Mouse (Mus musculus): ENCODE results near the gene Olfr656. TPM values are rescaled to one million over a fixed set of nuclear protein-coding genes. Genes with fewer than 3 reads are reported as not detected.

Gene Olfr656
- polyA plus RNA-seq, 1 experiment from 2014 or later, result 0.09 TPM

Other genes with a start within 250 kb of the Olfr656 start
- gene Trim30b, start 244.1 kb upstream of the Olfr656 start, polyA plus RNA-seq (2016; fragmentation: Nextera tagmentation; extraction: Ambion mirVana), result not detected in 2 replicates
- gene Trim30c, start 213.1 kb upstream of the Olfr656 start, polyA plus RNA-seq (2016; fragmentation: Nextera tagmentation; extraction: Ambion mirVana), result 0.11 TPM in 1 of 2 replicates, not detected in the other
- 0.26 and 0.37 TPM in 2 replicates for gene Trim30a, start 148.8 kb upstream of the Olfr656 start, polyA plus RNA-seq (2016; fragmentation: Nextera tagmentation; extraction: Ambion mirVana)
- gene Trim30d, start 106.1 kb upstream of the Olfr656 start, polyA plus RNA-seq (2016; fragmentation: Nextera tagmentation; extraction: Ambion mirVana), result 0.11 TPM in 1 of 2 replicates, not detected in the other
- not detected in 2 replicates for gene Olfr651, start 63.8 kb upstream of the Olfr656 start, polyA plus RNA-seq (2016; fragmentation: Nextera tagmentation; extraction: Ambion mirVana)
- gene Olfr652, start 53.1 kb upstream of the Olfr656 start, polyA plus RNA-seq (2016; fragmentation: Nextera tagmentation; extraction: Ambion mirVana), result not detected in 2 replicates
- gene Olfr653, start 36.6 kb upstream of the Olfr656 start, polyA plus RNA-seq (2016; fragmentation: Nextera tagmentation; extraction: Ambion mirVana), result not detected in 2 replicates
- gene Olfr654, start 26.9 kb upstream of the Olfr656 start, polyA plus RNA-seq (2016; fragmentation: Nextera tagmentation; extraction: Ambion mirVana), result not detected in 2 replicates
- gene Olfr655, start 12.2 kb upstream of the Olfr656 start, polyA plus RNA-seq (2016; fragmentation: Nextera tagmentation; extraction: Ambion mirVana), result not detected in 2 replicates
- not detected in 2 replicates for gene Olfr657, start 10.8 kb downstream of the Olfr656 start, polyA plus RNA-seq (2016; fragmentation: Nextera tagmentation; extraction: Ambion mirVana)
- gene Olfr658, start 33.4 kb downstream of the Olfr656 start, polyA plus RNA-seq (2016; fragmentation: Nextera tagmentation; extraction: Ambion mirVana), result 0.06 and 0.07 TPM in 2 replicates
- gene Olfr659, start 52.8 kb downstream of the Olfr656 start, polyA plus RNA-seq (2016; fragmentation: Nextera tagmentation; extraction: Ambion mirVana), result not detected in 2 replicates
- gene Olfr661, start 72.5 kb downstream of the Olfr656 start, polyA plus RNA-seq (2016; fragmentation: Nextera tagmentation; extraction: Ambion mirVana), result not detected in 2 replicates
- not detected in 2 replicates for gene Usp17le, start 163.5 kb downstream of the Olfr656 start, polyA plus RNA-seq (2016; fragmentation: Nextera tagmentation; extraction: Ambion mirVana)
- gene Usp17lb, start 228.6 kb downstream of the Olfr656 start, polyA plus RNA-seq (2016; fragmentation: Nextera tagmentation; extraction: Ambion mirVana), result not detected in 2 replicates
- not detected in 2 replicates for gene Usp17la, start 243.1 kb downstream of the Olfr656 start, polyA plus RNA-seq (2016; fragmentation: Nextera tagmentation; extraction: Ambion mirVana)

Data from forebrain, embryonic 10.5 days (tissue).